Mouse (Mus musculus): ENCODE data around the gene Clic4.
A peak's percentile ranks its signal among the peaks of the same experiment; 100 is the strongest.
"Not testable (repeated sequence)": the region's sequence is repeated elsewhere in the genome, so short reads cannot be mapped to it uniquely, and the experiment has no call there.

Clic4 gene

DNA sequence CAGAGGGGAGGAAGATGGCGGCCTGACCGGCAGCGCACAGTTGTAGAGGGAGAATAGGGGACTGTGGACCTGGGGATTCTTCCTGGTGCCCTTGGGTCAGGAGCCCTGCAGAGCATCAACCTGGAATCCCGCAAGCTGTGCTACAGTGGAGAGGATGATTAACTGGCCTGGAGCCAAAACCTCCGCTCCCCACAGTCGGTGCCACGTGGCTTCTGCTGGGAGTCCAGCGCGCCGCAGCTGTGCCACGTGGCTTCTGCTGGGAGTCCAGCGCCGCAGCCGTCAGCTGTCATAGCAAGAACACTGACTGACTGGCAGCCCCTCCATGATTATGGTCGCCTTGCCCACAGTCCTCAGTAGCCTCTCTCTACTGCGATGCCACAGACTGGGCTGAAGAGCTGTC is 70.8 kb downstream of the Clic4 start:
- peak in 1 of 2 experiments; percentile 26 for DNase-seq (ENCODE audit: inconsistent age in 2 of 2, low spot score in 1 of 2)

- peak in 1 of 2 experiments; percentile 20 for DNase-seq (ENCODE audit: inconsistent age in 2 of 2, low spot score in 1 of 2)
Observed at GRCm38 (mm10) chr4:135197857-135198256, 74.8 kb downstream of the Clic4 start.

DNA sequence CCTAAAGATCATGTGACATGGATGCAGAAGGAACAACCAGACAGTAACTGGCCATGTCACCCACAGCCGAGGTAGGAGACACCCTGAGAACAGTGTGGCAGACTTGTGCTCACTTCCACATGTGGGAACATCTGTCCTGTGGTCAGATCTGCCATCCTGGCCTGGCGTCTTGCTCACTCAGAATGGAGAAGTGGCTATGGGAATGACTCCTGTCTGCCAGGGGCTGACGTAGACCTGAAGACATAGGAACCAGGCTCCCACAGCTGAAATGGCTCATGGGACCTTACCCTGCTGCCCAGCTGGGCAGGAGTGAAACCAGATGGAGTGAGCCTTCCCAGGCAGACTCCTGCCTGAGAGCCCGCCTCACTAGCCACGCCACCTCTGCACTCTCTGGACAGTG is 79.8 kb downstream of the Clic4 start:
- DNase-seq (ENCODE audit: inconsistent age in 2 of 2, low spot score in 1 of 2): peak; percentile 33 to 36

DNA sequence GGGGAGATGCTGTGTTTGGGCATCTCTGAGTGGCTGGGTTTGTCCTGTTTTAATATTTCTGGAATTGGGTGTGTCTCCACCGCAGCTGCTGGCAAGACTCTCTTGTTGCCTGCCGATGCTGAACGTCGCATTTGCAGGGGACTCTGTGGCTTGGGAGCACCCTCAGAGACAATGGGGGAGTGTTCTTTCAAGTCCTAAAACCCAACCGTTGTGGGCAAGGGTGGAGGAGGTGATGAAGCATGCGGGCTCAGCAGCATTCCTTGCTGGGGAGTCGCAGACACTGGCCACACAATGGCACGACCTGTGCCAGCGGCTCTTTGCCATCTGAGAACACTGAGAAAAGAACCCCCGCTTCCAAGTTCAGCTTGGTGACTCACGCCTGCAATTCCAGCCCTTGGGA is 81.0 kb downstream of the Clic4 start:
- DNase-seq (ENCODE audit: inconsistent age in 2 of 2, low spot score in 1 of 2): no peak

GRCm38 (mm10) chr4:135191185-135191584 is 81.4 kb downstream of the Clic4 start:
- DNase-seq (ENCODE audit: inconsistent age in 2 of 2, low spot score in 1 of 2): no peak

GRCm38 (mm10) chr4:135190364-135190763 is 82.2 kb downstream of the Clic4 start:
- DNase-seq (ENCODE audit: inconsistent age in 2 of 2, low spot score in 1 of 2): no peak

DNA sequence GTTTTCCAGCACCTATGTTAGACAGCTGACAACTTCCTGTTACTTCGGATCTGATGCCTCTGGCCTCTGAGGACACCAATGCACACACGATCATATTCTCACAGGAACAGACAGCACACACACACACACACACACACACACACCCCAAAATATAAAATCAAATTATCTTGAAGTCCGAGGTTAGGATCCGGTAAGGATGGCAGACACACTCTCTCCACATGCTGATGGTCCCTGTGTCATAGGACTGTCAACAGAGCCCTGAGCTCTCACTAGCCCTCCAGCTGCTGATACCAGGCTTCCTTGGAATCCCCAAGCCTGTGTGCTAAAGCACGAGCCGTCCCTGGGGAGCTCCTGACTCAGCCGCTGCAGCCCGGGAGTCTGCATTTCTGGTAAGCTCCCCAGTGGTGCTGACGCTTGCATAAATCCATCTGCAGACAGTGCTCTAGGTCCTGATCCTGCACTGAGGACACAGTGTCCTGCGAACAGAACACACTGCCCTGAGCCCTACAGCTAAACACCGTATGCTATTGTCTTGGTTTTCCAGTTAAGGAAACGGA is 83.1 kb downstream of the Clic4 start:
- DNase-seq (ENCODE audit: inconsistent age in 2 of 2, low spot score in 1 of 2): peak; percentile 39 to 47

GRCm38 (mm10) chr4:135184277-135184676 is 88.3 kb downstream of the Clic4 start:
- not testable (repeated sequence) for DNase-seq (ENCODE audit: inconsistent age in 2 of 2, low spot score in 1 of 2)

GRCm38 (mm10) chr4:135181819-135182218 is 90.8 kb downstream of the Clic4 start:
- DNase-seq (ENCODE audit: inconsistent age in 2 of 2, low spot score in 1 of 2): no peak

- peak; percentile 27 to 70 for DNase-seq (ENCODE audit: inconsistent age in 2 of 2, low spot score in 1 of 2)
Observed at GRCm38 (mm10) chr4:135179077-135179481, 93.5 kb downstream of the Clic4 start.

- DNase-seq (ENCODE audit: inconsistent age in 2 of 2, low spot score in 1 of 2): no peak
Observed at GRCm38 (mm10) chr4:135177568-135177967, 95.0 kb downstream of the Clic4 start.

GRCm38 (mm10) chr4:135175406-135176120 is 97.1 kb downstream of the Clic4 start:
- no peak for DNase-seq (ENCODE audit: inconsistent age in 2 of 2, low spot score in 1 of 2)

GRCm38 (mm10) chr4:135171304-135171875 is 101.2 kb downstream of the Clic4 start:
- DNase-seq (ENCODE audit: inconsistent age in 2 of 2, low spot score in 1 of 2): no peak

DNA sequence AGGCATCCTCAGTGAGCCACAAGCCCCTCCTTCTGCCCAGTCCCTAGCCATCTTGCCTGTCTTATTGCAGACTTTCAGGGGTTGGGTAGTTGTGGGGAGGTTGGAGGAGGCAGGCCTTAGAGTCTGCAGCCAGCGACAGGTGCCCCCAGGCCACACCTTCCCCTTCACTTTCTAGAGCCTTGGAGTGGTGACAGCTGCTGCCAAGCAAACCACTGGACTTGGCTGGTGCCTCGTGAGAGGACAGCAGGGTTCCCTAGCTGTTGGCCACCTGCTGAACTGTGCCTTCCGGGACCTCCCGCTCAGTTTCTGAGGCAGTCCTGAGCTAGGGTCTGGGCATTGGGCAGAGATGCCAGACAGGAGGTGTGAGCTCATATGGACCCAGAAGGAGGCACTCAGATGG is 103.1 kb downstream of the Clic4 start:
- DNase-seq (ENCODE audit: inconsistent age in 2 of 2, low spot score in 1 of 2): no peak

- no peak for DNase-seq (ENCODE audit: inconsistent age in 2 of 2, low spot score in 1 of 2)
Observed at GRCm38 (mm10) chr4:135169096-135169495, 103.5 kb downstream of the Clic4 start.

GRCm38 (mm10) chr4:135167816-135168527 is 104.6 kb downstream of the Clic4 start:
- DNase-seq (ENCODE audit: inconsistent age in 2 of 2, low spot score in 1 of 2): no peak

- DNase-seq (ENCODE audit: inconsistent age in 2 of 2, low spot score in 1 of 2): no peak
Observed at GRCm38 (mm10) chr4:135166413-135167225, 106.0 kb downstream of the Clic4 start.

DNA sequence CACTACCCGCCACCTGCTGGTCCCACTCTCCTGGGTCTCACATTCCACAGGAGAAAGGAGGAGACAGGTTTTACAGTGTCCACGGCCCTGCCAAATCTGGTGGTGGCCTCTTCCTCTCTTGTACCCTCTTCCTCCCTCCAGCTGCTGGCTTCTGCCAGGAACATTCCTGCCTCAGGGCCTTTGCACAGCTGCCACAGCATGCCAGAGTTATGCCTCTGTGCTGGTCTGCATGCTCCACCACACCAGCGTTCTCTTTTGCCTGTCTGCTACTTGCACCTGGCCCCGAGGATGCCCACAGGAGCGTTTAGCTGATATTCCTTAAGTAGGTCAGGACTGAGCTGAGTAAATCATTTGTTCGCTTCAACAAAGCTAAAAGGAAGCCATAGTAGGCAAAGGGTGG is 106.9 kb downstream of the Clic4 start:
- no peak for DNase-seq (ENCODE audit: inconsistent age in 2 of 2, low spot score in 1 of 2)
